Mouse (Mus musculus): Measurements from ENCODE around the gene Ddit4.
"Not testable (repeated sequence)": the region's sequence is repeated elsewhere in the genome, so short reads cannot be mapped to it uniquely, and the experiment has no call there.

Gene Ddit4

DNA sequence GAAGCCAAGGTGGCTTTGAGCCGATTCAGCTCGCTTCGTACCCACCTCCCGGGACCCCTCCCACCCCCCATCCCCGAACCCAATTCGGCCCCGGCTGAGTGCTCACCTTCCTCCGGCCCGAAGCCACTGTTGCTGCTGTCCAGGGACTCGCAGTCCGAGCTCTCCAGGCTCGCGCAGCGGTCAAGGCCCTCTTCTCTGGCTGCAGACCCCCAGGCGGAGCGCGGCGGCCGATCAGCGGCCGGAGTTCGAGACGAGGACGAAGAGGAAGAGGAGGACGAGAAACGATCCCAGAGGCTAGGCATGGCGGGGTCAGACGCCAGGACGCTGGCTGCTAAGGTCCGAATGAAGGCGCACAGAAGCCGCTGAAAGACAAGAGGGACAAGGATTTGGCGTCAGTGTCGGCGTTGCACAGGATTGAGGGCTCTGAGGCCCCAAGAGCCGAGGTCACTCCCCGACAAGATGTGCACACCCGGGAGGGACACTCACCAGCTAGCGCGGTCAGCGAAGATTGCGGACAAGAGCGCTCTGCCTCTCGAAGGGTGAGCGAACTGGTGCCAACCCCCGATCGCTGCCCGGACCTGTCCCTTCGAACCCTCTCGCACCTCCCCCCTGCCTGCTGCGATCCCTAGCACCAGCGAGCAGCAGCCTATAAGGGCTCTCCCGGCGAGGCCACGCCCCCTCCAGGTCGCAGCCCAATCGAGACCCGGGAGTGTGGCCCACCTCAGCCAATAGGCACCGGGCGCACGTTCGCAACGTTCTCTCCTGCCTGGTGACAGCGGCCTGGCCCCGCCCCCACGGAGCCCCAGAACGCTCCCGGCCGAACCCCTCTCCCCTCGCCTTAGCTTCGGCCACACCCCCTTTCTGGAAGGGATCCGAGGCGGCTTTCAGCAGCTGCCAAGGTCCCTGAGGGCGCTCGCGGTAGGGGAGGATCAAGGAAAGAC lies at the start of gene Ddit4:
Gene Ddit4, minus strand, starts transcription at position 624 of the 941 bp plus-strand sequence.
- peak; percentile 100 for DNase-seq

DNA sequence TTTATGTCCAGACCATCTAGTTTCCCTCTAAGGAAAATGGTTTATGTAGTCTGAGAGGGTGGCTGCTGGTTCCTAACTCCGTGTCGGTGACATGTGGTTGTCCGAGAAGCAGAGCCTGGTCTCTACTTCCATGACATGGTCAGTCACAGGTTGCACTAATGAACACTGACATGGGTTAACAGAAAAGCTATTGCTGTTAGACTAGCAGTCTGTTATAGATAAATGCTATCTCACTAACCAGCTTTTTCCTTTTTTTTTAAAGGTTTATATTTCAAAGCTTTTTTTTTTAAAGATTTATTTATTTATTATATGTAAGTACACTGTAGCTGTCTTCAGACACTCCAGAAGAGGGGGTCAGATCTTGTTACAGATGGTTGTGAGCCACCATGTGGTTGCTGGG lies 47.4 kb upstream of the Ddit4 start:
- DNase-seq = no peak

DNA sequence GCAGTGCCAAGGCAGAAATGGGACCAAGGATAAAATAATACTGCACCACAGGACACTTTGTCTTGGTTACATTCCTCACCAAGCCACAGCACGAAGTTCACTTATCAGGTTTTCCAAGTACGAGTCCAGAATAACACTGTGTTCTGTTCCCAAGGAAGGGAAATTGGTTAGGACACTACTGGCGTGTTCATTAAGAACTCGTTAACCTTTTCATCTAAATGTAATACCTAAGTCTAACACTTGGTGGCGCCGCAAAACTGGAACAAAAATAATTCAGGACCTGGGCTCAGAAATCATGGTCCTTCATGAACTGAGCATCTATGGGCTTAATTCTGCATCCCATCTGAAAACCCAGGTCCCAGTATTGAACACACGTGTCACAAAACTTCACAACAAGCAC lies 46.0 kb upstream of the Ddit4 start:
- DNase-seq = no peak

DNA sequence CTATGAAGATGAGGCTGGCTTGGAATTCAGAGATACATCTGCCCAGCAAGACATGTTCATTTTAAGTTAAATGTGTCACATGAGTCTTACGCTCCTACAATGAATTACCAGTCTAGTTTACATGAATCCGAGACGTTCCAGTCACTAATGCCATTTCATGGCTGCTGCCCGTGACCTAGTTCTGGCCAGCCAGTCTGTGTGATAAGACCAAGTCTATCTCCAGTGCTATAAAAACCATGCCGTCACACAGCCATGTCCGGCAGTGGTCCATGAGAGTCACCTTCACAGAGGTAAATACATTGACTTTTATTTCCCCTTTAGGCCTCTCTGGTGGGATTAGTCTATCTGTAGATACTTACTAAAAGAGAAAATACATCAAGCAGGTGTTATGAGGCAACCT lies 44.3 kb upstream of the Ddit4 start:
- no peak for DNase-seq

DNA sequence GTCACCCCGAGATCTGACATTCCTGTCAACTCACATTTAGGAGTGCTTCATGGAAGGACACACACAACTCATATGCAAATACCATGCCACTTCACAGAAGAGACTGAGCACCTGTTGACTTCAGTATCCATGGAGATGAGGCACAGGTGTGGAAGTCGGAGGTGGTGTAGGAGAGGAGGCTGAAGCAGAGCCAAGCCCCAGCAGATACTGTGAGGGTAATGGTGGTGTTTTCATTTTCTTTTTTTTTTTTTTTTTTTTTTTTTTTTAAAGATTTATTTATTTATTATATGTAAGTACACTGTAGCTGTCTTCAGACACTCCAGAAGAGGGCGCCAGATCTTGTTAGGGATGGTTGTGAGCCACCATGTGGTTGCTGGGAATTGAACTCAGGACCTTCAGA lies 42.2 kb upstream of the Ddit4 start:
- not testable (repeated sequence) for DNase-seq

DNA sequence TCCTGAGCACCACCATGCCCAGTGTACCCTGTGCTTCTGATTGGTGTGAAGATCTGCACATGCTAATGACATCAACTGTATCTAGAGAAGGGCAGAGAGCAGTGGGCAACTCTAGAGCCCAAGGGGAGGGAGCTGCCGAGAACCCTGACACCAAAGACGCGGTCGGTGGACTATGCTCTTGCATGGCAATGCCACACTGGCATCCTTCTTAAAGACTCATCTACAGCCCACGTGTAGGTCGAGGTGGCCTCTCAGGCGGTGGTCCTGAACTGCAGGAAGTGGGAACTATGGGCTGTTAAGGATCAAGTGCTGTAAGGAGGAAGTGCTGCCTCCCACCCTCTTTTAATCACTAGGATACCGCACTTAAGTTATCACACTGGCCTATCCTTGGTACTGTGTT lies 40.4 kb upstream of the Ddit4 start:
- DNase-seq = no peak

DNA sequence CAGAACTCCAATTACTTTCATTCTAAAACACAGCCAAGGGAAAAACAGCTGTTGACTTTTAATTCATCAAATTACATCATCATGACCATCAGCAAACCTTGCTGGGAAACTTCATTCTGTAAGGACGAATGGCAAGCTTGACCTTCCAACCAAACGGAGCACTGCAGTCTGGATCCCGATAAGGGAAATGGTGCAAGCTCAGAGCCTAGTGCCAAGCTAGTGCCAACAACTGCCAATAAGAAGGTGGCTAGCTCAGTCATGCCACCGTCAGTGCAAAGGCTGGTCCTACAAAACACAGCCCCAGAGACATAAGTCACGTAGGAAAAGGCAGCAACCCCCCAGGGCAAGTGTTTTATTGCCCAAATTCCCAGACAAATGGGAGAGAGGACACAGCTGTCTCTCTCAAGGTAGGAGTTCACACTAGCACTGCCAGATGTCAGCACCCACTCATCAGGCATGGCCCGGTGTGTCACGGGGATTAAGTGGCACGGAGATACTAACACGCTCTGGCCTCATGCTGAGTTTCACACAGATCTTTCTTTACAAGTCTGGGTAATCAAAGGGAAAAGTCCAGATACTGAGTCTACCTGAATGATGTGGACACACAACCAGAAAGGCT lies 39.7 kb upstream of the Ddit4 start:
- no peak for DNase-seq

DNA sequence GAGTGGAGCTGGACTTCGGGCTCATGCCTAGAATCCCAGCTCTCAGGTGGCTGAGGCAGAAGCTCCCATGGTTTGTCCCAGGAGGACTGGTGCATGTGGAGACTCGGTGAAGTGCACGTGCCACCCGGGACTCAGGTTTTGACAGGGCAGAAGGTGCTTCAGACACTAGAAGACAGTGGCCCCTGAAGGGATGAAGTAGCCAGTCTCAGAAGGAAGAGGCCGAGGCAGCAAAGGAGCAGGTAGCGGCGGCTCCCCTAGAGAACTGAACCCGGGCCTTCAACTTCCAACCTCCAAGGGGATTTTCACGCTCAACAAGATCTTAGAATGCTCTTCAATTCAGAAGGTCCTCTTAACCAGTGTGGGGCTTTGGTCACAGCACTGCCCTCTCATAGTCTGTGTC lies 38.8 kb upstream of the Ddit4 start:
- DNase-seq = no peak

DNA sequence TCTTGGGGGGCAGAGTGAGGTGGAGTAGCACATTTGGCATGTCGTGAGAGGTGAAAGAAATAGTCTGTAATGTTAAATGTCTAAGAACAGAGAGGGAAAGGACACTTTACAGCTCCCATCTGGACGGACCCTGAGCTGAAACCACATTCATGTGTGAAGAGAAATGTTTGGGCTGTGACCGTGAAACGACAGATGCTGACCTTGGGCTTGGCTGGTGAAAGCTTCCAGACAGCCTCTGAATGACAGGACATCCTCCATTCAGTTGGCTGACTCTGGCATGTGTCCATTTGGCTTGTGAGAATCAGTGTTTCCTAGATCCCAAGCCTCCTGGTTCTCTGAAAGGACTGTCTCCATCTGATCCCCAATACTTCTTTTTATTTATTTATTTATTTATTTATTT lies 36.4 kb upstream of the Ddit4 start:
- no peak for DNase-seq

DNA sequence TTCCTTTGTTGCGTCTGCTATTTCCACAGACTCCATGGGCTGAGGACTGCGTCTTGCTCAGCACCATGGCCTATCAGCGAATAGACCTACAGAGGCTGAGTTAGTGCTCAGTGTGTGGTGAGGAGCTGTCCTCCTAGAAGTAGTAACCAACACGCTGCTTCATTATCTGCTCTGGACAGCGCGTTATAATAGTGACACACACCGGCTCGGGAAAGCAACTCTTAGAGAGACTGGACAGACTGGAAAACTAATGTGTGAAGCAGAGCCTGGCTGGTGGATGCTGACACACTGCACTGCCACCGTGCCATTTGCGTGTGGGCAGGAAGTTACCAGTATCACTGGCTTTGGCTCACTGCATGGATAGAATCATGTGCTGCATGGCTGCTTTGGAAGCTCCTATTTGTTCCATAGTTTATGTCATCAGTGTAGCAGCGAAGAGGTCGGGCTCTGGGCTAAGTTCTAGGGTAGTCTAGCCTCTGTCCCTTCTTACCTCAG lies 30.8 kb upstream of the Ddit4 start:
- no peak for DNase-seq

DNA sequence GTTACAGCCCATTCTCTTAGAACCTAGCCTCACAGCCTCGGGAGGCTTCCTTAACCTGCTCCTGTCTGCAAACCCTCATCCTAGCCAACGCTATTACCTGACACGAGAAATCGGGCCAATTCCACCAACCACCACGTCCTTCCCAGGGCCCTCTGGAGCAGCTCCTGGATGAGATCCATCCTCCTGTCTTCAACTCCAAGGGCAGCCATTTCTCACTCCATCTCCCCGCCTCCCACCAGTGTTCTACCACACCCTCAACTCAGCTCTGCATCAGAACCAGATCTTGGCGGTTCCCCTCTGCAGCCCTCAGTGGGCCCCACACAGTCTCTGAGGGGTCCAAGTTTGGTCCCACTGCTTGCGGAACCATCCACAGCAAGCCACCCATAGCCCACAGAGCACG lies 30.2 kb upstream of the Ddit4 start:
- DNase-seq = no peak

GRCm38 (mm10) chr10:59981336-59981735 lies 29.7 kb upstream of the Ddit4 start:
- DNase-seq = no peak

- DNase-seq = peak; percentile 31
These were observed 29.2 kb upstream of the Ddit4 start for GRCm38 (mm10) chr10:59980815-59981244.

DNA sequence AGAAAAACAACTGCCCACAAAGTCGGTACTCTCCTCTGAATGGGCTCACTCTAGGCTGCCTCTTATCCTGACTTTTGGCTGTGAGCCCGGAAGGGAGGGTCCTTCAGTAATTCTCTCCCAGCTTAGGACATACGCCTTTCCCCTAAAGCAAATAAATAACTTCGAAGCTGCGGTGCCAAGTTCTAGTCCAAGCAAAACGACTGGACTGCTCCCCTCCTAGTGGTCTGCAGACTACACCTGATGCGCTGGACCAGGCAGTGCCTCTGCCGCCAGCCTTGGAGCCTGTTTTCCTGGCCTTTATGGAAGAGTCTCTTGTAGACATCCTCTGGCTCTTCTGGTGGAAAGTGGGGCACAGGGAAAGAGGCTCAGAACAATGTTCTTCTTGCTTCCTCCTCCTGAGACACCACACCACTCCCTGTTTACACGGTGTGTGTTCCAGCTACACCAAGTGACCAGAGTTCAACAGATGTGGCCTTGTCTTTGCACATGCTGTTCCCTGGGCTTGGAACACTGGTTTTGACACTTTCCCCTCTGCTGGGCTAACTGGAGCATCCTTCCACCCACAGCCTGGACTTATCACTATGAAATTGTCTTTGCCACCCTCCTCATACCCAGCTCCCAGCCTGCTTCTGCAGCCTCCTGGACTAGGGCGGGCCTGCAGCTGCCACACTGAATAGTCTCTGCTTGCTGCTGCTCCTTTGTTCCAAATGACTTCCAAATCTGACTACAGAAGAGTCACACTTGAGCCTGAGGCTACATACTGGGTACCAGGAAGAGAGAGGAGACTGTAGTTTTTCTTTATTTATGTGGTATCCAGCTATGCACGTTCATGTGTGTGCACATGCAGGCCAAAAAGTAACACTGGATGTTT lies 27.5 kb upstream of the Ddit4 start:
- DNase-seq = peak; percentile 81

GRCm38 (mm10) chr10:59978401-59978800 lies 26.8 kb upstream of the Ddit4 start:
- DNase-seq = no peak

- DNase-seq = no peak
These were observed 26.2 kb upstream of the Ddit4 start for GRCm38 (mm10) chr10:59977715-59978343.

GRCm38 (mm10) chr10:59977141-59977540 lies 25.5 kb upstream of the Ddit4 start:
- DNase-seq = no peak

- no peak for DNase-seq
These were observed 23.2 kb upstream of the Ddit4 start for GRCm38 (mm10) chr10:59974786-59975185.

- peak; percentile 82 for DNase-seq
These were observed 22.6 kb upstream of the Ddit4 start for GRCm38 (mm10) chr10:59974191-59974664.

DNA sequence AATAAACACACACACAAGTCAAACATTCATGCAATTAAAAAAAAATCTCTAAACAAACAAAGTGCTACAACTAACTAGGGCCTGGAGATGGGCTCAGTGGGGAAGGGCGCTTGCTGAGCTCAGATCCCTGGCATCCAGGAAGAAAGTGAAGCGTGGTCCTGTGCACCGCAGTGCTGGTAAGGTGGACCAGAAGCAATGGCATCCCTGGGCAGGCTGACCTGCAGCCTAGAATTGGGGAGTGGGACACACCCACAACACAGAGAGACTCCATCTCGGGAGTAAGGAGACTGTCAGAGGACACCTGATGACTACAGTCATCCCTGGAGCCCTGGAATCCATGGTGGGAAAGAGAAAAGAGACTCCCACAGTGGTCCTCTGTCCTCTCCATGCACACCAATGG lies 21.8 kb upstream of the Ddit4 start:
- DNase-seq = no peak

DNA sequence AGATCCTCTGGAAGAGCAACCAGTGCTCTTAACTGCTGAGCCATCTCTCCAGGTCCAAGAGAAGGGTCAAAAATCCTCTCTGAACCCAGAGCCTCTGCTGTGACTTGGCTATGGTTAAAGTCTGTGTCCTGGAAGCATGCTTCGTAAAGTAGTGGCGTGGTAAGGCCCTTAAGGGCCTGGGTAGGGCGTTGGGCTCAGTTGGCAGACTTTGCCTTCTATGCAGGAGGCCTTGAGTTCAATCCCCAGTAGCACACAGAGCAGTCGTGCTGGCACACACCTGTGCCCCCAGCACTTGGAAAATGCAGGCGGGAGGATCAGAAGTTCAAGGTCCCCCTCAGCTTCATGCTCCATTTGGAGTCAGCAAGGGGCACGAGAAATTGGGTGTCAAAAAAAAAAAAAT lies 21.4 kb upstream of the Ddit4 start:
- no peak for DNase-seq

- peak; percentile 75 for DNase-seq
These were observed 20.9 kb upstream of the Ddit4 start for GRCm38 (mm10) chr10:59972534-59972933.
